Mouse (Mus musculus) layer of hippocampus, postnatal 36 days (tissue): ENCODE data around the gene Adra2a. TPM values are rescaled to one million over a fixed set of nuclear protein-coding genes. Genes with fewer than 3 reads are reported as not detected.

Source experiments
- DNase-seq, 2 experiments: peaks; one replicate each; pipeline ENCODE4 v3.0.0; 2022
- total RNA-seq, 2 experiments: library from RNA; stranded (reverse); gene quantifications; 2 replicates each; pipeline ENCODE4 v1.2.3; 2021

The Adra2a gene
- total RNA-seq, result 10 to 100 TPM; 12.5 to 13.6 TPM

DNA sequence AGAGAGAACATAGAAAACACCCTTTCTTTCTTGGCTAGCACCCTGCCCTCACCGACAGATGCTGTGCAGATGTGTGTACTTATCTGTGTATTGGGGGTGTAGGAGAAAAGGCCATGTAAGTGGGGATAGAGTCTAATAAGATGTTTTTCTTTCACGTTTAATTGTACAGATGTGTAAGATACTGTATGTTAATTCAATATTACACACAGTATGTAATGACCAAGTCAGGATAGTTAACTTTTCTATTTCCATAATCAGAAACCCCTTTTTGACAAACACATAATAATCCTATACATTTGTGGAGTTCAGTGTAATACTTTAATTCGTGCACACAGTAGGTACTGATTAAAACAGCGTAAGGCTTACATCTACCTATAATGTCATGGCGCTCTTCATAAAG, at the start of gene Adra2a:
TSS of gene Adra2a (plus strand) at position 301 of the 400 bp plus-strand sequence.
- DNase-seq, result no peak

DNA sequence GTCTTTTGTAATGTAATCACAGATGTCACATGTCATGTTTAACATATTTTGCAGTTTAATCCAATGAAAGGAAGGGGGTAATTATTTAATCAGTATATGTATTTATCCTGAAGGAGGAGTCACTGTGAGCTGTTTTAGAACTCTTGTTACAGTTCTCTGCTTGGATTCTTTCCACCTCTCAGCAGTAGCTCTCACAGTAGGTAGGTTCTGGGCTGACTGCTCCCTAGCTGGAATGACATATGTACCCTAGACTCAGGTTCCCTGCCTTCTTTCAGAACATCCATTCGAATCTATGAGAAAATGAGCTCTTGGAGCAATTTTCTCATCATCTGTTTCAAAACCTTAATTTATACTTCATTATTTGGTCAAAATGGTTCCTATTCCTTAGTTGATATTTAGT, 49.7 kb upstream of the Adra2a start:
- no peak for DNase-seq

DNA sequence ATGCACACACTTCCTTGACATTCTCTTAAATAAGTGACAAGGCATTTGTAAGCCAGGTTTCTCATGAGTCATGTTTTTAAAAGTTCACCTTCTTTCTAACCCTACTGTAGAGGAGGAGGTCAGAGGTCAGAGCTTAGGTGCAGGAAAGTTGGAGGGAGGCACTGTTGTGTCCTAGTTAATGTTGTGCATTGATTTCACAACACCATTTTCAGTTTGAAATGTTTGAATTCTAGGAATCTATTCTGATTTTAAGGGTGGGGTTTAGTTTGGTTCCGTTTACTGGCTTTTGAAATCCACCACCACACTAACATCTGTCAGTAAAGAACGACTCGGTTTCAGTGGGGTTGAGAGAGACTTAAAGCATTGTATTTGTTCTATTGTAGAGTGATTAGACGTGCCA, 33.0 kb upstream of the Adra2a start:
- DNase-seq, result no peak

DNA sequence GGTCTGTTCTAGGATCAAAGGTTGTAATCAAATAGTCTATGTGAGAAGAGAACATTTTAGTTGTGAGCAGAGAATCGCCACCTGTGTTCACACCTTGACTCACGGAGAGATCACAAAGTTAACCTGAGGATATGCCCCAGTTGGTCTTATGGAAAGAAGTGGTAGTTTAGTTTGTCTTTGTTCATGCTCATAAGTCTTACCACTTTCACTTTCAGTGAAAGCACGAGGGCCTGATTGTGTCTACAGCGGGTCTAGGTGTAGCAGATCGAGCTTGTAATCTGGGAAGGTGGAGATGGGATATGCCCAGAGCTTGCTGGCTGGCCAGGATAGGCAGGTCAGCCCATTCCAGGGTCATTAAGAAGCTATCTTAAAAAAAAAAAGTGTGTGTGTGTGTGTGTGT, 29.0 kb upstream of the Adra2a start:
- DNase-seq, result no peak

DNA sequence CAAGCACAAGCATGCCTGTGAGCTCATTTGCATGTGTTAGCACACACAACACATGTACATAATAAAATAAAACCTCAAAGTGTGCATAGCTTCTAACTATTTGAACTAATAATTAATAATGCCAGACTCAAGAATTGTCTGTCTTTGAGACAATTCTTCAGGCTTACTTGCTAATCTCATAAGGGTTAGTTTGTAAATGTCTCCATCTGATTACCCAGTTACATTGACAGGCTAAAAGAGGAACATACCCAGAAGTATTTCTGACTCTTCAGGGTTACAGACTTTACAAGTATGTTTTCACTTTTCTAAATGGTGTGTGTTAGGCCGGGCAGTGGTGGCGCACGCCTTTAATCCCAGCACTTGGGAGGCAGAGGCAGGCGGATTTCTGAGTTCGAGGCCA, 28.4 kb upstream of the Adra2a start:
- no peak for DNase-seq

DNA sequence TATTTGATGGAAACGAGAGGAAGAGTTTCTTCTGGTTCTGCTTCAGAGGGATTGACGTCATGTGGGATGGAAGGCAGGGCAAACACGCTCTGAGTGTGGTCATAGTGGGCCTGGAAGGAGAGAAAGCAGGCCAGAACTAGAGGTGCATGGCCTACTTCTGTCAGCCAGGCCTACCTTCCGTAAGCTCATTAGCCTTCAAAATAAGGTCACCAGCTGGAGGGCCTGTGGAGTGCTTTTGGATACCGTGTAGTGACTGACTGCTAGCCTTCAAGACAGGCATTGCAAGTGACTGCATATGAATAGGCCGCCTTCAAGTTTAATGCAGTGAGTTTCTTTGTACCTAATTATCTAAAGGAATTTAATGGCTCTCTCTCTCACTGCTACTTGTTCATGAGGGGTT, 8.9 kb upstream of the Adra2a start:
- no peak for DNase-seq

DNA sequence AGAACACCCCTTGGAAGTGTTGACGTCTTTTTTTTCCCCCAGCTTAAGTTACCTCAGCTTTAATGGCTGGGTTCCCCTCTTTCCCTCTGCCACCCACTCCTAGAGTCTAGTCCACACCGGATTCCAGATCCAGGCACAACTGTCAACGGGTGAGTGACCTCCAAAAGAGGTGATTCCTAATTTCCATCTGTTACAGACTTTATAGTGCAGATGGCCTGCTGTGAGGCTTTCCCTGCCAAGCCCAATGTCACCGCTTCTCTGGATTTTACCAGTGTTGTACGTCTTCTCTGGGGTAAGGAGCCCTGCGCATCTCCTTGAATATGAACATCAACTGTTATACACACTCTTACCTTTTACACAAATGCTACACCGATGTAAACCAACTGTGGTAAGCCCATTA, 4.5 kb upstream of the Adra2a start:
- DNase-seq, result no peak

DNA sequence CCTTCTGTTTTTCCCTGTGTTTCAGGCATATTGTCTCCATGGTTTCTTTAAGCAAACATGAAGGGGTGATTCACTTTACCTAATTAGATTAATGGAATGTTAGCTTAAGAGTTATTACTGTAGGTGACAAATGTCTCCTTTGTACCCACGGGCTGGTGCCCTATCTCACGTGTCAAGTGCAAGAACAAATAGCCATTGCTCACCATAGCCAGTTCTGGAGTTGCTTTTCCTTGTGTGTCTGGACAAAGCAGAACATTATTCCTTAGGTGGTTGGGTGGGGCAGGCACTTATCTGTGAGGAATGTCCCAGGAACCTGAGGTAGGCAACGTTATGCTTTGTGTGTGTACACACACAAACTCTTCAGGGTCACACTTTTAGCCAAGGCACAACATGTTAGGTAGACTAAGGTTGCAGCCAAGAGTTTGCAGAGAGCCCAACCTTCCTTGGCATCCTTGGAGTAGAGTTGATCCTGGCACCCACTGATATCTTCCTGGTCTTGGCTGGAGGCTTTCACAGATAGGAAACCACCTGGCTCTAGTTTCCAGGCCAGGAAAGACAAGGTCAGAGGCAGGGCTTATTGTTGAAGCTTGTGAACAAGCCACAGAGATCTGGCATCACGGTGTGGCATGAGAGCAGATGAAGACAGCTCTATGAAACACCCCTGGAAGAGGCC, 3.5 kb upstream of the Adra2a start:
- no peak for DNase-seq

DNA sequence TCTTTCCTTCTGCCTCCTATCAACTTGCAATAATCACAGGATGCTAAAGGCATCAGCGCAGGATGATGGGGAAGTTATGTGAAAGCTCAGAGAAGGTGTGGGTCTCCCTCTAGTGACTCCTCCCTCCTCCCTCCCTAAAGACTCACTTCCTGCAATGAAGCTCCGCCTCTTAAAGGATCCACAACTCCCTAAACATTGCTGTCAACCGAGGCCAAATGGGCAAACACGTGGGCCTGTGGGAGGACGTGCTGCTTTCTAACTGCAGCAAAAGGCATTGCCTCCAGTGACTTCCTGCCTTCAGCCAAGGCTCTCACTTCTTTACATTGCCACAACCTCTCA, 3.0 kb upstream of the Adra2a start:
- DNase-seq, result no peak

DNA sequence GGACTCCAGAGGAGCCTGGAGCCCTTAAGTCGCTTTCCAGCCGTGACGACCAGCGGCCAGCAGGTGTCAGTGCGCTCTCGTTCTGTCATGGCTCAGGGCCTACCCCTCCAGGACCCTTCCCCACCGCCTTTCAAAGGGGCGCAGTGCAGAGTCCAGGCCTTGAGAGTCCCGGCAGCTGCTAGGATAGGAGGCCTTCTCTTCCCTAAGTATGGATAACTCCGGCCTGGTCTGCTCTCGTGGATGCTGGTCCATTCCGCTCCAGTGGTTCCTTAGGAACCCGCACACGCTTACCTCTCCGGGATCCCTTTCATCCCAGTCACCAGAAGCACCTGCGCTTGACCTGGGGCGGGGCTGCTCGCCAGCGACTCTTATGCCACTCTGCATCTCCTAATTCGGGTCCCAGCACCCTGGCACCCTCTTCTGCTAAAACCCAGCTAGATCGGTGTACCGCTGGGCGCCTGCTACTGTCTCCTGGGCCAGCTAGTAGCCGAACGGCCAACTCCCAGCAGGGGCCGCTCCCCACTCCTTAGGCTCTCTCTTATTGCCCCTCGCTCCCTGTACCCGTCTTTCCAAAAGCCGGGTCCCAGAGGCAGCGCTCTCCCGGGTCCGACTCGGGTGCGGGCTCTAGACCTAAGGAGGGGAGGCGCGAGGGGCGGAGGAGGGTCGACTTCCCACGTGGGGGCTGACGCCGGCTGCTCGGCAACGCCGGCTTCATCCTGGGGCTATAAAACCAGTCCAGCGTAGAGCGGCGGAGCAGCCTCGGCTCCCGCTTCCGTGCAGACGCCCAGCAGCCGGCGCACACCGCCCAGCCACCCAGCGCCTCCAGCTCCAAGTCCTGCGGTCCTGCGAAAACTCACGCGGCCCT, 788 bp downstream of the Adra2a start:
- peak; percentile 74 for DNase-seq

DNA sequence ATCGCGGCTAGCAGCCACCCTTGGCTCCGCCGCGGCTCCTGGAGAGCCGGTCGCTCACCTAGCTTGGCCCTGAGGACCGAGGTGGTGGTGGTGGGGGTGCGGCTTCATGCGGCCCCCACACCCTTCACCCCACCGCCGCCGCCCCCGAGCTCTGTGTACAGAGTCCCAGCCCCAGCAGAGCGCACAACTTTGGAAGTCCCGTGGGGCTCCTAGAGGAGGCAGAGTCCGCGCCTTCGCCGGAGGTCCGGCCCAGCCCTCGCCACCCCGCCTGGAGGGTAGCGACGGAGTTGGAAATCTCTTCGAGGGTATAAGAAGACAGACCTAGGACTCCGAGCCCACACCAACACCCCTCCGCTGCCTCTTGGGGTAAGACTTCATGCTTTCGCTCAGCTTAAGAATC, 1.5 kb downstream of the Adra2a start:
- DNase-seq, result no peak

DNA sequence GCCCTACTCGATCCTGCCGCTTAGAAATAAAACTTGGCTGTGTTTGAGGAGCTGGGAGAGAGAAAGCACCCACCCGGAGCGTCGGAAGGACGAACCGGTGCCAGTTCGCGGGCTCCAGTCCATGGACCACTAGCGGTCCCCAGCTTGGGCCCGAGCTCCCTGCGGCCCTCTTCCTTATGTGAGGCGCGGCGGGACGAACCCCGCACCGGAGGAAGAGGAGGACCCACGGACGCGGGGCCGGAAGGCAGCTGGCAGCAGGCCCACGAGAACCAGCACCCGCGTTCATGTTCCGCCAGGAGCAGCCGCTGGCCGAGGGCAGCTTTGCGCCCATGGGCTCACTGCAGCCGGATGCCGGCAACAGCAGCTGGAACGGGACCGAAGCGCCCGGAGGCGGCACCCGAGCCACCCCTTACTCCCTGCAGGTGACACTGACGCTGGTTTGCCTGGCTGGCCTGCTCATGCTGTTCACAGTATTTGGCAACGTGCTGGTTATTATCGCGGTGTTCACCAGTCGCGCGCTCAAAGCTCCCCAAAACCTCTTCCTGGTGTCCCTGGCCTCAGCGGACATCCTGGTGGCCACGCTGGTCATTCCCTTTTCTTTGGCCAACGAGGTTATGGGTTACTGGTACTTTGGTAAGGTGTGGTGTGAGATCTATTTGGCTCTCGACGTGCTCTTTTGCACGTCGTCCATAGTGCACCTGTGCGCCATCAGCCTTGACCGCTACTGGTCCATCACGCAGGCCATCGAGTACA, 2.2 kb downstream of the Adra2a start:
- peak in 1 of 2 experiments; percentile 9 for DNase-seq

DNA sequence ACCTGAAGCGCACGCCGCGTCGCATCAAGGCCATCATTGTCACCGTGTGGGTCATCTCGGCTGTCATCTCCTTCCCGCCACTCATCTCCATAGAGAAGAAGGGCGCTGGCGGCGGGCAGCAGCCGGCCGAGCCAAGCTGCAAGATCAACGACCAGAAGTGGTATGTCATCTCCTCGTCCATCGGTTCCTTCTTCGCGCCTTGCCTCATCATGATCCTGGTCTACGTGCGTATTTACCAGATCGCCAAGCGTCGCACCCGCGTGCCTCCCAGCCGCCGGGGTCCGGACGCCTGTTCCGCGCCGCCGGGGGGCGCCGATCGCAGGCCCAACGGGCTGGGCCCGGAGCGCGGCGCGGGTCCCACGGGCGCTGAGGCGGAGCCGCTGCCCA, 2.7 kb downstream of the Adra2a start:
- no peak for DNase-seq

DNA sequence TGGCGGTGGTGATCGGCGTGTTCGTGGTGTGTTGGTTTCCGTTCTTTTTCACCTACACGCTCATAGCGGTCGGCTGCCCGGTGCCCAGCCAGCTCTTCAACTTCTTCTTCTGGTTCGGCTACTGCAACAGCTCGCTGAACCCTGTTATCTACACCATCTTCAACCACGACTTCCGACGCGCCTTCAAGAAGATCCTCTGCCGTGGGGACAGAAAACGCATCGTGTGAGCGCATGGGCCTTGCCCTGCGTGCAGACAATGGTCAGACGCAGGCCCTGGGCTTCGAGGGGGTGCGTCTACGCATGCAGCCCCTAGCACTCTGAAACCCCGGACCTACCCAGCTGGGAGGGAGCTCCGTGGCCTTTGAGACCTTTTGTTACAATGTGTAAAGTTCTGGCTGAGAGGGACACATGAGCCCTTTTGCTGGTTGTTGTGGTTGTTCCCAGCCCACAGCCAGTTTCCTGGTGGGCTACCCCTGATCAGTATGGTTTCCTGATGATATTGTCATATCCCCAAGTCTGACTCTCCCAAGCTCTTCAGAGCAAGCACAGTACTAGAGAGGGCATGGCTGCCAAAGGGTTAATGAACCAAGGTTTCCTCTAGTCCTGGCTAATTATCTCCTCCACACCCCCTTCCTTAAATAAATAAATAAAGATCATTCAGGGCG, 3.6 kb downstream of the Adra2a start:
- no peak for DNase-seq

DNA sequence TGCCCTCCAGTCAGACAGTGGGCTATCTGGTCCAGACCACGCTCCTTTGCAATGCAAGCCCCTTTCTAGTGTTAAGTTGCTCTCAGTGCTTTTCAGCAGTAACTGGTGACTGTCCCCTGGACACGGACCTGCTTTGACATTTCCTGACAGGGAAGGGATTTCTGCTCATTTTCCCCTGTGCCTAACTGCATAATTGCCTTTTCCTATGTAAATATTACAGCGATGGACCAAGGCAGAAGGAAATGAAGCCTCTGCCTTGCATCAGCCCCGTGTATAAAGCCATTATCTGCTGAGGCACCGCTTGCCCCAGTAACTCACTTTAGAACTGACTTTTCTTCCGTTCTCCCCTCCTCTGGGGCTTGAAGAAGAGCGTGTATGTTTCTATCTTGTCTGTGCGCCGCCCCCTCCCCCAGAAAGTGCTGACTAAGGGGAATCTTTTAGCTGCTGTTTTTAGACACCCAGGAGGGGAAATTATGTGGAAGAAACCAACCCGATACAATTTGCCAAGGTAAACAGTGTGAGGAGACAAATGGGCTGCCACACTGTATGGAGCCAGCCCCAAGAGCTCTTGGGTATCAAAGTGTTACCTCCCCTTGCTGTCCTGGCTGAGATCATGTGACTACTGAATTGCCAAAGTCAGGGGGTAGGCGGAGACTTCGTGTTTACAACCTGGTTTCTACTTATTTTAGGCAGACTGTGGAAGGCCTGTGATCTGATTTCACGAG, 4.4 kb downstream of the Adra2a start:
- no peak for DNase-seq

DNA sequence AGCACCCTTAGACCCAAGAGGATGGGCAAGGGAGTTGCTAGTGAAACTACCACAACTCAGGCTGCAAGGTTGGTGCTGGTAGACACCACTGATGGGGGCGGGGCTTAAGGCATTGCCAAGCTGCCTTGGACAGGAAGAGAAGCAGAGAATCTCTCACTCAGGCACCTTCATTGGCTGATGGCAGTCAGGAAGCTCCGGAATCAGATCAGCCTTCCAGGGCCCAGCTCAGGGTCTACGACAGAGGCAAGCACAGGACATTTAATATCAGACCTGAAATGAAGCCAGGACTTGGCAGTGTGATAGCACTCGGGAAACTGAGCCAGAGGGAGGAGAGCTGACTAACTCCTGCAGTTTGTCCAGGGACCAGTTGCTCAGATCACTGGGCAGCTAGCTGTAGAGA, 7.7 kb downstream of the Adra2a start:
- DNase-seq, result no peak

DNA sequence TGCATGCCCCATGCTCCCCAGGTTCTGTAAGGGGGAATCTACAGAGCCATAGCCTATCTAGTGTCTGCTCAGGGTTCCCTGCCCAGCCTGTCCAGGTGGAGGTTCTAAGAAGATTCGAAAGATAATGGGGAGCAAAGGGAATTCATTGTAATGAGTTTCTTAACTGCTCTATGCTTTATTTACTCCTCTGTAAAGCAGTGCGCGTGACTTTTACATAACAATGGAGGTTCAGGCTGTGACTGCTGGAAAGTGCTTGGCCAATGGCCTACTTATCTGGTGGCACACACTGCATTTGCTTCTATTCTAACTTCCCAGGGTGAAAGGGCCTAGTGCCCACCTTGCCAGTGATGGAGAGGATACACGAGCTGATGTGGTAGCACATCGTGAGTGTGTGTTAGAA, 11.9 kb downstream of the Adra2a start:
- no peak for DNase-seq

DNA sequence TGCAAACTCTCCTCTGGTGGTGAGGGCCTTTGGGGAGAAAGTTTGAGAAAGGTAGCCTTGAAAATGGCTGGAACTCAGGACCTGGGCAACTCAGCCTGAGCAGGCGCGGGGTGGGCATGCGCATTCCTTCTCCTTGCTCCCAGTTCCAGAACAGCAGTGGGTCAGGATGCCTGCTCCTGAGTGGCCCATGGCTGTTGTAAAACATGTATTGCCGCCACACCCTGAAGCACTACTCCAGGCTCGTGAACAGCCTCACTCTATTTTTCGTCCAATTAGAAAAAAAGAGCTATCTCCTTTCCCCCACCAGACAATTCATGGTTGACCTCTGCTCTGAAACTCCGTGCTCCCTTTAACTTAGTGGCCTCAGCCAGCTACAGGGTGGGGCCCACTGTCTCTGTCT, 24.5 kb downstream of the Adra2a start:
- DNase-seq, result no peak

DNA sequence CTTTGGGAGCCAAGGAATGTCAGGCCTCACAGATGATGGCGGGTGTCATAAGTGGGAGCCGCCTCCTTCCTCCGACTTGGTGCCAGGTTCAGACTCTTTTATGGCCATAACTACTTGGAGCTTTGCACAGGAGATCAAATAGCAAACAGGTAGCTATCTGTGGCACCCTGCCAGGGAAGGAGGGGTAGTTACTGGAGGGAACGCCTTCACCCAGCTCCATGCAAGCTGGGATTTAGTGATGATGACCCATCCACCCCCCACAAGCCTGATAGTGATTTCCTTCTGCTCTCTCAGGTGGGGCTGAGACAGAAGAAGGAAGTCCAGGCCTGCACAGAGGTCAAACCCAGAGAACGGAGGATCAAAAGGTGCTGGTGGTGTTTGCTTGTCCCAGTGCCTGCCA, 26.6 kb downstream of the Adra2a start:
- no peak for DNase-seq

DNA sequence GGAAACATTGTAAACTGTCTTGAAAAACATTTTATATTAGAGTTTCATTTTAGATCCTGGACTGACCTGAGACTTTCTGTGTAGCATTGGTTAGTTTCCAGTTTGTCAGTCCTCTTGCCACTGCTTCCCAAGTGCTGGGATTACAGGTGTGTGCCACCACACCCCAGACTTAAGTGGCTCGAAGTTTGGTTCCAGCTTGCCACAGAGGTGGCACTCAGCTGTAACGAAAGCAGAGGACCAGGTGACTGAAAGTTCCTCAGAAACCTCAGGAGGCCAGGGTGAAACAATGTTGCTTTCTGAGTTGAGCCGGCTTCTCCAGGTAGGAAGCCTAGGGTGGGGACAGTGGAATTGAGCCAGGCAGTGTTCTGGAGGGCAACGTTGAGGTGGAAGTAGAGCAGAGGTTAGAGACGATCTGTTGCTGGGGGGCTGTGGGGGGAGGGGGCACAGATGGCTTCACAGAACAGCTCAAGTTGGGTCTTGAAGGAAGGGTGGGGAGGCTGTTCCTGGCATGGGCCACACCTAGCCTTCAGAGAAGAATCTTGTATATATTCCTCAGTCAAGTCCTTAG, 28.4 kb downstream of the Adra2a start:
- no peak for DNase-seq

DNA sequence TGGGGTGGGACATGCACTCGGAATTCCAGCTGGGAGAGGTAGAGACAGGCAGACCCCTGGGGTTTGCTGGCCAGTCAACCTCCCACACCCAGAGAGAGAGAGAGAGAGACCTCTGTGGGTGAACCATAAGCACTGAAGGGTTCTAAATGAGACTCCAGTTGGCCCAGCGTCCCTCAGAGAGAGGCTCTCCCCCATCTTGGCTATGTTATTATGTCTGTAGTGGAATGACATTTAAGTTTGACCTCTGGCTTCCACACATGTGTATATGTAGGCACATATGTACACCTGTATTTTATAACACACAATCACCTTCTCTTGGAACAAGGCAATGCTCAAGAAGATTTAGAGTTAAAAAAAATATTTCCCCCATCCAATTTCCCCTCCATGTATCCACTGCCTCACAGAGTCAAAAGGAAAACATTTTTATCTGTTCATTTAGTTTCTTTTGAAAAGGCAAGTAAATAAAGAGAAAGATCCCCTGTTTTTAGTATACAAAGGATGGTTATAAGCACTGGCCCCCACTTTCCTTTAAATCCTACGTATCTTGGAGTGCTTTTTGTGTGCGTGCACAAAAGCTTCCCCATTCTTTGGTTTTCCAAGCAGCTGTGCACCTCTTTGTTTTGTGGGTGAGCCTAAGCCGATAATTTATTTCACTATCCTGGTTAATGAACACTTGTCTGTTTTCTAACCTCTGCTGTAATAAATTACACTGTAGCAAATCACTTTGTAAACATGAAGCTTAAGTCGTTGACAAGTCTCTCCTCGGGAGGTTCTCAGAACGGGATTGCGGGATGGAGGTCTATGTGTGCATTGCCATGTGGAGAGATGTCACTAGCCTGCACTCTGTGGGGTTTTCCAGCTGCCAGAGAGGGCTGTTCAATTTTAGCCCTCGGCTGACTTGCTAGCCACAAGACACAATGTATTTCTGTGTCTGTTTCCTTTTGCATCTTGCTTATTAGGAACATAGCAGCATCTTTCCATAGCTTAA, 32.7 kb downstream of the Adra2a start:
- no peak for DNase-seq
